ENCODE assay signal across 10 mouse cellular contexts in the genomic region with DNA sequence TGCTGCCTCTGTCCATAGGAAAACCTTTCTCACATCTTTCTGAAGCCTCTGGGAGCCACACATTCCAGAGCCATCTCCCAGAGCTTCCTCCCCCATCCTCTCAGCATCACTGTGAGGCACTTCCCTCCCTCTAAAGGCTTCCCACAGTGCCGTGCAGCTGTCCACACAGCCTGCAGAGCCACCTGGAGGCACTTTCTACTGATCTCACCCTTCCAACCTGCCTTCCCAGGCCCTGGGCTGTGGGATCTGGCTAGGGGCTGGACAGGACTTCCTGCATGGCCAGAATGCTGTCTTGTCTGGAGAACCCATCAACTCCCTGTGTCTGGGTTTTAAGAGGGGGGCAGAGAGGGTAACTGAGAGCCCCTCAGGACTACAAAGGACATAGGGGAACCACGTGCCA. TPM values are rescaled to one million over a fixed set of nuclear protein-coding genes. Genes with fewer than 3 reads are reported as not detected.
DNase-seq lines count a peak whose midpoint lies in the region; ATAC-seq and TF ChIP-seq lines count a peak whose summit lies in the region.
"Had no signal": no experiment of that assay in that cellular context is flagged by ENCODE, and none has a peak within 500 bp of the region (broad histone marks: within the 10 kb centered on the region; RNA-seq: fewer than 3 reads in every experiment).

No protein-coding gene starts in this region.

- TF ChIP-seq RAD21 in CH12.LX (IDR thresholded peaks at IDR 0.05; ENCODE audit: low read depth, low read length) = peak; percentile 55

- H3K4me2 ChIP-seq in CH12.LX (ENCODE audit: insufficient read depth, low read depth, poor library complexity, severe bottlenecking) = no peak overlapping the region
- H3K4me2 ChIP-seq in intestine, postnatal 0 days (replicated peaks; ENCODE audit: low read depth) = no peak overlapping the region

- ATAC-seq in intestine, postnatal 0 days = no peak; the same call in 1 of the 2 replicates

- no peaks in the 10 kb centered on the region for H3K36me3 ChIP-seq in kidney, adult 2 months (ENCODE audit: control insufficient read depth, insufficient read depth, low read length)
- no peaks in the 10 kb centered on the region for H3K36me3 ChIP-seq in CH12.LX (replicated peaks in 1 of 2; ENCODE audit: control insufficient read depth in 1 of 2, insufficient read depth in 1 of 2, low read length in 1 of 2)
- no peaks in the 10 kb centered on the region for H3K36me3 ChIP-seq in intestine, postnatal 0 days (ENCODE audit: control insufficient read depth, insufficient read depth)

- WGBS in kidney, adult 2 months = 61% methylated on average over 2 of the region's 2 CpGs
- WGBS in intestine, postnatal 0 days = 40% methylated on average over 2 of the region's 2 CpGs

- TF ChIP-seq CTCF in kidney, adult 2 months (conservative IDR thresholded peaks at IDR 0.05; ENCODE audit: insufficient read depth, insufficient read length, low read depth, low read length) = peak; percentile 48
- TF ChIP-seq CTCF in CH12.LX (conservative IDR thresholded peaks at IDR 0.05 in 1 of 2, IDR thresholded peaks at IDR 0.05 in 1 of 2; ENCODE audit: low read depth in 2 of 2, low read length in 2 of 2) = peak in 1 of 2 experiments; percentile 53; a peak in 2 of 4 replicates
- TF ChIP-seq CTCF in intestine, postnatal 0 days (IDR thresholded peaks at IDR 0.05; ENCODE audit: low read depth) = peak; percentile 71

- H3K27ac ChIP-seq in kidney, adult 2 months (ENCODE audit: insufficient read depth, low read depth, low read length) = no peak overlapping the region
- no peak overlapping the region for H3K27ac ChIP-seq in CH12.LX (ENCODE audit: insufficient read depth, low read depth)
- no peak overlapping the region for H3K27ac ChIP-seq in intestine, postnatal 0 days (ENCODE audit: low read depth, low read length)

- no peaks in the 10 kb centered on the region for H3K27me3 ChIP-seq in kidney, adult 2 months (replicated peaks; ENCODE audit: control insufficient read depth, insufficient read depth, low read length)
- no peaks in the 10 kb centered on the region for H3K27me3 ChIP-seq in CH12.LX (replicated peaks)
- peaks cover 10% of the 10 kb centered on the region; the same call in 1 of the 2 replicates for H3K27me3 ChIP-seq in intestine, postnatal 0 days (replicated peaks; ENCODE audit: control insufficient read depth, insufficient read depth, low read length)

- TF ChIP-seq EP300 in CH12.LX (IDR thresholded peaks at IDR 0.05; ENCODE audit: low read length) = no peak

- H3K4me3 ChIP-seq in kidney, adult 2 months (ENCODE audit: insufficient read depth, low read depth, low read length) = no peak overlapping the region
- H3K4me3 ChIP-seq in CH12.LX (replicated peaks in 1 of 3; ENCODE audit: low read depth in 2 of 3, low read length in 2 of 3, poor library complexity in 1 of 3) = no peak overlapping the region
- no peak overlapping the region for H3K4me3 ChIP-seq in intestine, postnatal 0 days (ENCODE audit: low read depth, low read length)

- peaks cover 17% of the 10 kb centered on the region; the same call in 1 of the 2 replicates for H3K4me1 ChIP-seq in kidney, adult 2 months (ENCODE audit: control insufficient read depth, insufficient read depth, low read length)
- peaks cover 5 to 6% of the 10 kb centered on the region in 2 experiments; a peak in 2 of 4 replicates for H3K4me1 ChIP-seq in CH12.LX (ENCODE audit: control insufficient read depth in 1 of 2, insufficient read depth in 2 of 2)
- no peaks in the 10 kb centered on the region for H3K4me1 ChIP-seq in intestine, postnatal 0 days (replicated peaks; ENCODE audit: control insufficient read depth, insufficient read depth, low read length)

- dilution Hi-C loops in CH12.LX (cut with MboI; ENCODE audit: extremely low pct_ligation_motif_present, extremely low pct_unique_long_range_greater_than_20kb, low sequenced_read_pairs) = no loop called here

- TF ChIP-seq POLR2A in kidney, adult 2 months (IDR thresholded peaks at IDR 0.05; ENCODE audit: low read depth, low read length) = no peak
- TF ChIP-seq POLR2A in CH12.LX (IDR thresholded peaks at IDR 0.05; ENCODE audit: low read depth, low read length) = no peak

- H3K9ac ChIP-seq in CH12.LX (ENCODE audit: insufficient read depth, low read depth) = no peak overlapping the region
- no peak overlapping the region for H3K9ac ChIP-seq in intestine, postnatal 0 days (ENCODE audit: low read depth, low read length)

- in situ Hi-C loops in CH12.LX (cut with MboI; ENCODE audit: low pct_ligation_motif_present, low pct_unique_long_range_greater_than_20kb, low sequenced_read_pairs) = loop anchor here (5.0 kb wide), 2 partner anchors 40 to 95 kb away; no protein-coding TSS in a partner anchor

- no peak for DNase-seq in kidney, adult 2 months
- no peak for DNase-seq in kidney, adult 11 months
- DNase-seq in CH12.LX (ENCODE audit: extremely low read depth) = no peak
- DNase-seq in cerebellum, adult 9-11 months = peak; percentile 39
- DNase-seq in adrenal gland, postnatal 36 days = no peak
- DNase-seq in lung, postnatal 25 days (ENCODE audit: low spot score) = no peak
- no peak for DNase-seq in ovary, adult 18-20 months (ENCODE audit: low spot score)
- DNase-seq: thymus, adult 18-20 months had no signal

- H3K9me3 ChIP-seq in CH12.LX (replicated peaks; ENCODE audit: low read length) = no peaks in the 10 kb centered on the region
- no peaks in the 10 kb centered on the region for H3K9me3 ChIP-seq in intestine, postnatal 0 days (ENCODE audit: control insufficient read depth)

- no peaks in the 10 kb centered on the region for H3K79me2 ChIP-seq in CH12.LX (replicated peaks; ENCODE audit: control insufficient read depth, extremely low read depth, insufficient read depth, poor library complexity, severe bottlenecking)

TF ChIP-seq in CH12.LX, 34 proteins besides CTCF, POLR2A, EP300 and RAD21:
- TF ChIP-seq JUN (IDR thresholded peaks at IDR 0.05; ENCODE audit: insufficient read depth, low read depth, low read length) (no peak), MAFK (IDR thresholded peaks at IDR 0.05; ENCODE audit: insufficient replicate concordance, low read length) (no peak), SMC3 (IDR thresholded peaks at IDR 0.05; ENCODE audit: low read depth, low read length) (peak; percentile 73)
TF ChIP-seq in CH12.LX: peak in this region for 1.

RNA-seq across cellular contexts. Expression of gene Notch1, which starts 31.0 kb away (rescaled TPM):
- 16.1 and 17.7 TPM in 2 replicates for polyA plus RNA-seq in kidney, adult 2 months (2012; rRNA removed)
- total RNA-seq in CH12.LX (2012; rRNA removed) (11.4 and 13.1 TPM in 2 replicates), CH12.LX (2014; rRNA removed) (0.86 and 0.98 TPM in 2 replicates)
- polyA plus RNA-seq in CH12.LX (2012; ENCODE audit: insufficient read length, low read depth) = 2.7 and 3.8 TPM in 2 replicates
- 3.6 and 3.7 TPM in 2 replicates for polyA plus RNA-seq in intestine, postnatal 0 days (2015; fragmentation: Nextera tagmentation; extraction: Ambion mirVana)
- 10 to 100 TPM; 17.5 to 25.5 TPM for total RNA-seq in adrenal gland, postnatal 36 days (2021)

RNA-seq across cellular contexts. Expression of gene Egfl7, which starts 32.3 kb away (rescaled TPM):
- polyA plus RNA-seq in kidney, adult 2 months (2012; rRNA removed) = 297 and 304 TPM in 2 replicates
- total RNA-seq in CH12.LX (2012; rRNA removed) = 35.0 and 39.3 TPM in 2 replicates
- 18.9 and 20.1 TPM in 2 replicates for total RNA-seq in CH12.LX (2014; rRNA removed)
- 21.4 and 24.7 TPM in 2 replicates for polyA plus RNA-seq in CH12.LX (2012; ENCODE audit: insufficient read length, low read depth)
- polyA plus RNA-seq in intestine, postnatal 0 days (2015; fragmentation: Nextera tagmentation; extraction: Ambion mirVana) = 54.4 and 65.2 TPM in 2 replicates
- 100 to 1,000 TPM in 1 of 2 experiments, 10 to 100 TPM in 1; 86.2 to 127 TPM for total RNA-seq in adrenal gland, postnatal 36 days (2021)

RNA-seq across cellular contexts. Expression of gene Gm20532, which starts 39.0 kb away (rescaled TPM):
- polyA plus RNA-seq in kidney, adult 2 months (2012; rRNA removed) = not detected in 2 replicates
- total RNA-seq in CH12.LX (2012; rRNA removed) (not detected in 2 replicates), CH12.LX (2014; rRNA removed) (not detected in 2 replicates)
- polyA plus RNA-seq in CH12.LX (2012; ENCODE audit: insufficient read length, low read depth) = not detected in 2 replicates
- not detected in 2 replicates for polyA plus RNA-seq in intestine, postnatal 0 days (2015; fragmentation: Nextera tagmentation; extraction: Ambion mirVana)
- not detected for total RNA-seq in adrenal gland, postnatal 36 days (2021)
- polyA plus RNA-seq: gonadal fat pad, adult 2 months had no signal

RNA-seq across cellular contexts. Expression of gene Agpat2, which starts 56.7 kb away (rescaled TPM):
- 165 and 192 TPM in 2 replicates for polyA plus RNA-seq in kidney, adult 2 months (2012; rRNA removed)
- total RNA-seq in CH12.LX (2012; rRNA removed) (11.1 and 14.2 TPM in 2 replicates), CH12.LX (2014; rRNA removed) (8.6 and 10.6 TPM in 2 replicates)
- polyA plus RNA-seq in CH12.LX (2012; ENCODE audit: insufficient read length, low read depth) = 9.5 TPM in 2 replicates
- polyA plus RNA-seq in intestine, postnatal 0 days (2015; fragmentation: Nextera tagmentation; extraction: Ambion mirVana) = 124 and 128 TPM in 2 replicates
- total RNA-seq in adrenal gland, postnatal 36 days (2021) = 100 to 1,000 TPM; 301 to 364 TPM
